Mouse (Mus musculus) adrenal gland, postnatal 36 days (tissue): ENCODE measurements around the gene Clcn5. TPM values are rescaled to one million over a fixed set of nuclear protein-coding genes. Genes with fewer than 3 reads are reported as not detected.

ENCODE experiments used
- DNase-seq, 2 experiments: peaks; one replicate each; pipeline ENCODE4 v3.0.0; 2021; ENCODE audit warnings: mixed read lengths in 1 of 2
- microRNA-seq: library from miRNA; unstranded; fragments of <30 nt; microRNA quantifications from one replicate; pipeline ENCODE4 v1.2.0, GENCODE M21; 2021
- total RNA-seq, 2 experiments: library from RNA; stranded (reverse); gene quantifications; 2 replicates each; pipeline ENCODE4 v1.2.3; 2021

Clcn5 gene
- total RNA-seq, 2 experiments from 2014 or later: 36.5 to 45.0 TPM

DNA sequence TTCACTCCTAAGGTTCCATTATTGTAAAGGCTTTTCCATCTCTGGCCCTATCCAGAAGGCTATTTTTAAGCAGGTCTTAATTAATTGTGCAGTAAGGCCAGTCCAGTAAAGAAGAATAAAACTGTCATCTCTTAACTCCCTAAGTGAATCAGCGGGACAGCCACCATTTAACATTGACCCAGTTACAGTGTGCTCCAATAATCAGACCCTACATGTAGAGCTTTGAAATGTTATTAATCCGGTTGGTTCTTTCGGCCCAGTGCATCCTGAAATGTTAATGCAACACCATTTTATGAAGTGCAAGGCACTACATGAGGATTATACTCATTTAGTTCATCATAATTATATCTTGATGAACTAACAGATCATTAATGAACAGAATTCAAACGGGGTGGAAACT, 128.3 kb downstream of the Clcn5 start:
- no peak for DNase-seq

DNA sequence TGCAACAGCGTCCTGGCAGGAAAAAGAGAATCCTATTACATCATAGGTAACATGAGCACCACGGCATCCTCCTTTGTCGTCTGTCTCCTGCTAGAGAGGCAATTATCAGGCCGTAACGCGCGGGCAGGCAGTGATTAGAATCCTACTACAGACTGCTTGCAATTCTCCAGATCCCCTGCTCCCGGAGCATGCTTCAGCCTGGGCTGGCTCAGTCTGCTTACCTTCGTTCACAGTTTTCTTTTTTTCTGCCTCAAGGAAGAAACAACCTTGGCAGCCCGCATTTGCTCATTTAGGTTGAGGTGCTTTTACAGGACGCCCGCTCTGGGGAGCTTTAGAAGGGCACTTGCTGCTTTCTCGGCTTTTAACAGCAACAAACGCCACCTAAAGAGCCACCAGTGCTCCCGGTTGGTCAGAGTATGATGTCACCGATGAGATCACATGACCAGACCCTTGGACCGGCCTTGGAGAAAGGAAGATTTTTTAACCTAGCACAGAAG, 130.8 kb downstream of the Clcn5 start:
- DNase-seq: peak; percentile 33 to 38

DNA sequence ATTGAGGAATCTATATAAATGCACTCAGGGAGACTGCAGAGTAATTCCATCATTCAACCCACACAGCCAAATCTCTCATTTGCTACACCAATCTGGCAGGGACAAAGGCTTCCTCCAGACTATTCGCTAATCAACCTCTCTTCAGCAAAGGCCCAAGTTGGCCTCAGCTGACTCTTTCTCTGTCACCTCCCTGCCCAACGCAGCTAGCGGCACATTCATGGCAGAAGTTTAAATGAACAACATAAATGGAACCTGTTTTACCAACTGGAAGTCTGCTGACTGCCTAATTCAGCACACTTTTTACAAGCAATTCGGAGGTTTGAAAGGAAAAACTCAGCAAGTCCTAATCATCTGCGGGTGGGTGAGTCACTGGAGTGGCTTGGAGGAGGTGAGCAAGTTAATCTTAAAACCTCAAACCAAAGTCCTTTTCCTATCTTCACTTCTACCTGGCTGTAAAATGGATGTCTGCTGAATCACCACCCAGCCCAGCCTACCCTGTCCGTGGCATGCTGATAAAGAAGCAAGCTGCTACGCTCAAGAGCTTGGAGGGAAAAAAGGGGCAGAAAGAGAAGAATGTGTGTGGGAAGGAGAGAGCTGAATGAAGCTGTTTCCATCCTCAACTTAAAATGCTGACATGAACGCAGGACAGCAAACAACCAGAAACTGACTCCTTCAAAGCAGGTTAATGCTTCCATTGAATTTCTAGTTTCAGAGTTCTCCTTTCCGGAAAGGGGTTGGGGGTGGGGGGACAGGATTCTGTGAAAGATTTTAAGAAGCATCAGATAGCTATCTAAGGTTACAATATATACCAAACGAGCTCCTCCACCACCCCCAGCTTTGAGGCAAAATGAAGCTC, 131.5 kb downstream of the Clcn5 start:
- peak in 1 of 2 experiments; percentile 3 for DNase-seq

- no peak for DNase-seq
Observed at GRCm38 (mm10) chrX:7170156-7170555, 149.0 kb downstream of the Clcn5 start.

DNA sequence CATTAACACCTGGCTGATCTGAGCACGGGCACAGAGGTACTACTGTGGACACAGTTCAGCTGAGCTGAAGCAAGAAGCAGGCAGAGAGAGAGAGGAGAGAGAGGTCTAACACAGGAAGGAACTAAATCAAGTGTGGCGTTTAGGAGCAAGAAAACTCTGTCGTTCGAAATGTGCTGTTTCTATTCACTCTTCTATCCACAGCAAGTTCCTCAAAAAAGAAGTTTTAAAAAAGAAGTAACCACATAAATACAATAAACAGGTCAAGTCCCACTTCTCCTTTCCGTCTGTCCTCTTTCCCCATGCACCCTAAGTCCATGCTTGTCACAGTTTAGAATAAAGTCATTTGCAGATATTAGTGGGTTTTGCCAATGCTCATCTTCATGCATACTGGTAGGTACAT, 150.4 kb downstream of the Clcn5 start:
- DNase-seq: no peak

GRCm38 (mm10) chrX:7157976-7158375, 161.2 kb downstream of the Clcn5 start:
- DNase-seq: no peak

DNA sequence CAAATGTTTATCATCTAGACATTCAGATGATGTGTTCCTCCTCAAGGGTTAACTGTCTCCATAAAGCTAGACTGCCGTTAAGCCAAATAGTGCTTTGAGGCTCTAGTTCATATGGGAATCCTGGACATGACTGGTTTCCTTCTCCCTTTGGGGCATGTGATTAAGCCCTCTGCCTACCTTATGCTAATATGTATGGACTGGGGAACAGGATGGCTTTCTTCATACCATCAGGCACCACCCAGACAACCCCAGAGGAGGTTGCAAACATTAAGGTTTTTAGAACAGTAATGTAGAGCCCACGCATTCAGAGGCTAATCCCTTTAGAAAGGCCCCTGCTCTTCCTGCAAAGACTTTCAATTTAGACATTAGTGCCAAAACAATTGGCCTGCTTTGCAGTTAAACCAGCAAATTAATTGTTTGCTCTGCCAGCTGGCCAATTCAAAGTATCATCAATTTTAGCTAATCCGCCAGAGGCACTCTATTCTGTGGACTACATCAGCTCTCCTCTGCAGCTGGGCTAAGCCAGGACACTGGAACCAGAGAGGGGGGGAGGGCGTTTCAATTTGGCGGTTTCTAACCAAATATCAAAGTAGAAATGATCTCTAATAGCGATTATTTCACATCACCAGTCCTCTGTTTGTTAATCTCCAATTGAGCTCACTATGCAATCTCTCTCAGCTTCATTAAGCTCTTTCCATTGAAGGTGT, 163.0 kb downstream of the Clcn5 start:
- no peak for DNase-seq

- DNase-seq: no peak
Observed at GRCm38 (mm10) chrX:7150129-7150528, 169.0 kb downstream of the Clcn5 start.

- no peak for DNase-seq
Observed at GRCm38 (mm10) chrX:7146156-7146555, 173.0 kb downstream of the Clcn5 start.

GRCm38 (mm10) chrX:7121618-7122280, 197.4 kb downstream of the Clcn5 start:
- DNase-seq: no peak

GRCm38 (mm10) chrX:7114885-7115284, 204.3 kb downstream of the Clcn5 start:
- no peak for DNase-seq

Small RNAs within 50 kb of the gene (microRNA-seq; reads per million reads assigned to microRNA genes)
- gene Mir188 (526 reads per million, percentile 71 among the genes with 10 or more reads in this experiment), gene Mir362 (87.3 reads per million, percentile 51 among the genes with 10 or more reads in this experiment), gene Mir500 (226 reads per million, percentile 61 among the genes with 10 or more reads in this experiment), gene Mir501 (475 reads per million, percentile 70 among the genes with 10 or more reads in this experiment), gene Mir532 (1,229 reads per million, percentile 79 among the genes with 10 or more reads in this experiment)

Other genes with a start within 250 kb of the Clcn5 start
- gene Usp27x, start 56.5 kb upstream of the Clcn5 start, total RNA-seq: 10 to 100 TPM; 18.3 to 20.3 TPM